ENCODE assay signal across 8 mouse cellular contexts in the genomic region with DNA sequence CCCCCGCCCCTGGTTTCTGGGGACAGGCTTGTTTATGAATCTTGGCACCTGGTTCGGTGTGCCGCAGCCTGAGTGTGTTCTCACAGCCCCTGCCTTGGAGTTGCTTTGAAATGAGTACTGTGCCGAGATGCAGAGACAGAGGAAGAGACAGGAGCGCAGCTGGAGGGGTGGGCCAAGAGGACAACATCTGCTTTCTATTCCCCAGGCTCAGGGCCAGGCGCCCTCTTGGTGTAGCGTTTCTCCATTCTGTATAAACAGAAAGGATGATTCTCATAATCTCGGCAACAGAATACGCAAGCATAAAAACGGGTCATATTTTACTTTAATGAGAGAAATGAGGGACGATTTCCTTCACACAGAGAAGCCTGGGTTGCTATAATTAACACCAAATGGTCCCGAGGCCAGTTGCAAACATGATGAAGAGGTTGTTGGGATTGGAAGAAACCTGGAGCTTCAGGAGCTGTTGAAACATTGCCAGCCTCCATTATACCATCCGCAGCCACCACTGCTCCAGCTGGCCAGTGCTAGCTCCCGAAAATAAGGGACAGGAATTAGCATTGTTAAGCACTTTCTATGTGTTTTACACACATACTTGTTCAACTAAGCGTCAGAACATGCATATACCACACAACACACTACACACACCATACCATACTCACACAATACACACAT.
DNase-seq lines count a peak whose midpoint lies in the region; ATAC-seq lines count a peak whose summit lies in the region.
"Had no signal": no experiment of that assay in that cellular context is flagged by ENCODE, and none has a peak within 500 bp of the region (broad histone marks: within the 10 kb centered on the region; RNA-seq: fewer than 3 reads in every experiment).

No protein-coding gene starts in this region.

- DNase-seq in left cerebral cortex, postnatal 25 days (ENCODE audit: low spot score in 2 of 2): peak; percentile 4 to 13
- DNase-seq in left cerebral cortex, adult 11 months (ENCODE audit: low spot score): no peak
- DNase-seq in hindbrain, embryonic 14.5 days (ENCODE audit: low spot score): no peak
- no peak for DNase-seq in heart, postnatal 4 days
- DNase-seq in B cell, adult 2 months: no peak

- H3K4me2 ChIP-seq in embryonic facial prominence, embryonic 15.5 days (replicated peaks): 0 out of 2 replicates have a peak overlapping the region, but pooled peaks have one; percentile 27
- H3K4me2 ChIP-seq in hindbrain, embryonic 14.5 days (replicated peaks): 0 out of 2 replicates have a peak overlapping the region, but pooled peaks have one; percentile 12
- H3K4me2 ChIP-seq in neural tube, embryonic 14.5 days (ENCODE audit: low read depth, low read length): no peak overlapping the region
- H3K4me2 ChIP-seq: forebrain, embryonic 15.5 days had no signal

- H3K9ac ChIP-seq in embryonic facial prominence, embryonic 15.5 days: no peak overlapping the region
- no peak overlapping the region for H3K9ac ChIP-seq in hindbrain, embryonic 14.5 days
- no peak overlapping the region for H3K9ac ChIP-seq in neural tube, embryonic 14.5 days (replicated peaks; ENCODE audit: low read depth, low read length)
- H3K9ac ChIP-seq: forebrain, embryonic 15.5 days had no signal

- H3K27me3 ChIP-seq in embryonic facial prominence, embryonic 15.5 days: no peaks in the 10 kb centered on the region
- no peaks in the 10 kb centered on the region for H3K27me3 ChIP-seq in hindbrain, embryonic 14.5 days (ENCODE audit: control insufficient read depth, insufficient read depth, low read length)
- H3K27me3 ChIP-seq in neural tube, embryonic 14.5 days (ENCODE audit: control insufficient read depth, insufficient read depth, low read length): no peaks in the 10 kb centered on the region
- H3K27me3 ChIP-seq: forebrain, embryonic 15.5 days had no signal

- H3K27ac ChIP-seq in embryonic facial prominence, embryonic 15.5 days (replicated peaks): peak overlapping the region; percentile 77
- peak overlapping the region; percentile 3; the same call in 1 of the 2 replicates for H3K27ac ChIP-seq in hindbrain, embryonic 14.5 days
- peak overlapping the region; percentile 52; the same call in 1 of the 2 replicates for H3K27ac ChIP-seq in neural tube, embryonic 14.5 days (ENCODE audit: low read depth, low read length)
- H3K27ac ChIP-seq: forebrain, embryonic 15.5 days had no signal

- H3K4me3 ChIP-seq in embryonic facial prominence, embryonic 15.5 days (replicated peaks): no peak overlapping the region
- H3K4me3 ChIP-seq in hindbrain, embryonic 14.5 days (replicated peaks; ENCODE audit: low read length): no peak overlapping the region
- H3K4me3 ChIP-seq in neural tube, embryonic 14.5 days (ENCODE audit: low read depth, low read length): no peak overlapping the region
- H3K4me3 ChIP-seq: forebrain, embryonic 15.5 days had no signal

- H3K4me1 ChIP-seq in embryonic facial prominence, embryonic 15.5 days: peaks cover 16% of the 10 kb centered on the region
- no peaks in the 10 kb centered on the region for H3K4me1 ChIP-seq in hindbrain, embryonic 14.5 days (replicated peaks; ENCODE audit: control insufficient read depth, insufficient read depth, low read length)
- H3K4me1 ChIP-seq in neural tube, embryonic 14.5 days (ENCODE audit: control insufficient read depth, insufficient read depth, low read length): peaks cover 12% of the 10 kb centered on the region

- H3K9me3 ChIP-seq in embryonic facial prominence, embryonic 15.5 days (replicated peaks): no peaks in the 10 kb centered on the region
- H3K9me3 ChIP-seq in hindbrain, embryonic 14.5 days (ENCODE audit: control insufficient read depth, low read length): no peaks in the 10 kb centered on the region
- H3K9me3 ChIP-seq in neural tube, embryonic 14.5 days (ENCODE audit: control insufficient read depth, low read length): no peaks in the 10 kb centered on the region
- H3K9me3 ChIP-seq: forebrain, embryonic 15.5 days had no signal

- intact Hi-C loops in left cerebral cortex, postnatal 25 days (cut with DNase I): no loop called here

- ATAC-seq in embryonic facial prominence, embryonic 15.5 days (ENCODE audit: insufficient number of reproducible peaks, low FRiP score, low TSS enrichment, low read depth): peak; percentile 72
- no peak for ATAC-seq in hindbrain, embryonic 14.5 days (ENCODE audit: low FRiP score)
- ATAC-seq in neural tube, embryonic 14.5 days (ENCODE audit: low read depth): peak; percentile 77
- ATAC-seq: forebrain, embryonic 15.5 days had no signal

- WGBS in embryonic facial prominence, embryonic 15.5 days: 31% methylated on average over 15 of the region's 15 CpGs
- 66% methylated on average over 15 of the region's 15 CpGs for WGBS in hindbrain, embryonic 14.5 days
- 45% methylated on average over 15 of the region's 15 CpGs for WGBS in neural tube, embryonic 14.5 days

- no peaks in the 10 kb centered on the region for H3K36me3 ChIP-seq in embryonic facial prominence, embryonic 15.5 days
- H3K36me3 ChIP-seq in hindbrain, embryonic 14.5 days (replicated peaks; ENCODE audit: control insufficient read depth, insufficient read depth): no peaks in the 10 kb centered on the region
- no peaks in the 10 kb centered on the region for H3K36me3 ChIP-seq in neural tube, embryonic 14.5 days (ENCODE audit: control insufficient read depth, insufficient read depth, low read length)
- H3K36me3 ChIP-seq: forebrain, embryonic 15.5 days had no signal

Comparison
In these comparisons a context has a peak if more than half of its experiments do, and no peak if none do; other contexts are left out.
1. DNase-seq: peak in left cerebral cortex, postnatal 25 days (2 of 2); none in left cerebral cortex, adult 11 months (single experiment), hindbrain, embryonic 14.5 days (single experiment), heart, postnatal 4 days (single experiment) and B cell, adult 2 months (0 of 2).
2. H3K27ac ChIP-seq: peak in every context shown above with its lines; median percentile 77 in embryonic facial prominence, embryonic 15.5 days; 52 in neural tube, embryonic 14.5 days; 3 in hindbrain, embryonic 14.5 days.